Mouse (Mus musculus) midbrain, embryonic 10.5 days (tissue): Measurements from ENCODE around the gene Gal3st4. TPM values are rescaled to one million over a fixed set of nuclear protein-coding genes. Genes with fewer than 3 reads are reported as not detected.

Source experiments
- DNase-seq: peaks from one replicate; pipeline ENCODE4 v3.0.0-alpha.2; 2017; ENCODE audit warnings: low spot score
- H3K27ac ChIP-seq: fragments of 300-500 bp; sonication (generic); replicated peaks from 2 replicates; pipeline ENCODE4 v1.5.1; 2016; ENCODE audit warnings: mild to moderate bottlenecking
- H3K27me3 ChIP-seq: fragments of 300-500 bp; sonication (generic); 2 replicates; pipeline ENCODE4 v1.6.1; 2016; ENCODE audit warnings: low read depth, mild to moderate bottlenecking; ENCODE audit not compliant: poor library complexity, severe bottlenecking
- H3K36me3 ChIP-seq: fragments of 300-500 bp; sonication (generic); 2 replicates; pipeline ENCODE4 v1.6.1; 2016; ENCODE audit warnings: mild to moderate bottlenecking, moderate library complexity
- H3K4me1 ChIP-seq: fragments of 300-500 bp; sonication (generic); 2 replicates; pipeline ENCODE4 v1.6.1; 2016
- H3K4me3 ChIP-seq: fragments of 300-500 bp; sonication (generic); 2 replicates; pipeline ENCODE4 v1.5.1; 2016; ENCODE audit warnings: mild to moderate bottlenecking, moderate library complexity
- H3K9me3 ChIP-seq: fragments of 300-500 bp; sonication (generic); replicated peaks from 2 replicates; pipeline ENCODE4 v1.6.1; 2016; ENCODE audit warnings: mild to moderate bottlenecking
- WGBS: fragments of 180-500 bp; shearing (Covaris S2); methylation state at CpG from one replicate; pipeline ENCODE4 v1.1.7; 2016; 5-methylcytosine and 5-hydroxymethylcytosine counted together
- polyA plus RNA-seq: library from polyadenylated mRNA; unstranded; fragments of >200 nt; fragmentation: Nextera tagmentation; extraction: Ambion mirVana; gene quantifications from 2 replicates; pipeline ENCODE4 v1.2.1, GENCODE M21; 2016

Gal3st4 gene
- polyA plus RNA-seq, 1 experiment from 2014 or later: 7.3 TPM

DNA sequence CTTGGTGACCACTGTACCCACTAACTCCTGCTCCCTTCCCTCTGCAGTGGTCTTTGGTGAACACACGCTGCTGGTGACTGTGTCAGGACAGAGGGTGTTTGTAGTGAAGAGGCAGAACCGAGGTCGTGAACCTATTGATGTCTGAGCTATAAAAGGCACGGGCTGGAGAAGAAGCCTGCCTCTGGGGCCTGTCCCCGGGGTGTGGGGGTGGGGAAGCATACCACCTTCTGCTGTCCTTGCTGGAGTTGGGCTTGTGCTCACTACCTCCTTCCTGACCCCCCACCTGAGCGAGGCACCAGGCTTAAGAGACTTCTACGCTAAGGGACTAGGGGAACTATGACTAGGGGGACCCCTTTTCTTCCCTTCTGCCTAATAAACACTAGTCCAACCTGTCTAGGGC is 13.6 kb downstream of the Gal3st4 start:
- Histone ChIP-seq H3K27ac (no peak overlapping the region), H3K36me3 (peaks cover 56% of the 10 kb centered on the region), H3K9me3 (no peaks in the 10 kb centered on the region), H3K27me3 (no peaks in the 10 kb centered on the region), H3K4me3 (0 out of 2 replicates have a peak overlapping the region, but pooled peaks have one; percentile 2), H3K4me1 (peaks cover 38% of the 10 kb centered on the region)
- 84% methylated on average over 7 of the region's 7 CpGs for WGBS
- no peak for DNase-seq

DNA sequence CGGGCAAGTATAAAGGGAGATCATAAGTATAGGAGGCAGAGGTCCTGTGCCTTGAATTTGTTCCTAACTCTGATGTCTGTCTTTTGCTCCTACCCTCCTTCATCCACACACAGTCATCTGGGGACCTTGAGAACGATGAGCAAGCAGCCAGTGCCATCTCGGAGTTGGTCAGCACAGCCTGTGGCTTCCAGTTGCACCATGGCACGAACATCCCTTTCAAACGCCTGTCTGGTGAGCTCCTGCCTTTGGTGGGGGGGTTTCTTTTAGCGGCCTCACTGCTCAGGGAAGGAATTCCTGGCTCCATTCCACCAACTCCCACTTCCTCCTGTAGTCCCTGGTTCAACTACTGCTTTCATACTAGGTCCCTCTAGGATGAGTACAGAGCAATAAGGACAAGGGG is 14.1 kb downstream of the Gal3st4 start:
- Histone ChIP-seq H3K4me1 (peaks cover 38% of the 10 kb centered on the region), H3K4me3 (no peak overlapping the region), H3K27me3 (no peaks in the 10 kb centered on the region), H3K27ac (no peak overlapping the region), H3K36me3 (peaks cover 56% of the 10 kb centered on the region), H3K9me3 (no peaks in the 10 kb centered on the region)
- no peak for DNase-seq
- 84% methylated on average over 6 of the region's 6 CpGs for WGBS

DNA sequence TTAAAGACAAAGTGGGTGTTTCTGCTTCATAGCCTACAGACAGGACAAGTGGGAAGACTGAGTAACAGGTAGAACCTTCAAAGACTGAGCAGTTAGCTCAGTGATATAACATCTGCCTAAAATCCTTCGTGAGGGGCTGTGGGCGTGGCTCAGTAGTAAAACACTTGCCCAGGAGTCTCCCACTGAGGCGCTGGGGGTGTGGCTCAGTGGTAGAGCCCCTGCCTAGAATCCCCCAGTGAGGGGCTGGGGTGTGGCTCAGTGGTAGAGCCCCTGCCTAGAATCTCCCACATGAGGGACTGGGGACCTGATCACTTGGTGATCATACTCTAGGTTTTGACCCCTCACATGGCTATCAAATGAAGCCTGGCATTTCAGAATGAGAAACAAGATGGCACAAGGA is 14.6 kb downstream of the Gal3st4 start:
- peaks cover 56% of the 10 kb centered on the region for H3K36me3 ChIP-seq
- H3K4me1 ChIP-seq: peaks cover 33% of the 10 kb centered on the region
- no peaks in the 10 kb centered on the region for H3K9me3 ChIP-seq
- H3K27ac ChIP-seq: no peak overlapping the region
- no peaks in the 10 kb centered on the region for H3K27me3 ChIP-seq
- no peak for DNase-seq
- WGBS: 86% methylated on average over 3 of the region's 3 CpGs
- no peak overlapping the region for H3K4me3 ChIP-seq

DNA sequence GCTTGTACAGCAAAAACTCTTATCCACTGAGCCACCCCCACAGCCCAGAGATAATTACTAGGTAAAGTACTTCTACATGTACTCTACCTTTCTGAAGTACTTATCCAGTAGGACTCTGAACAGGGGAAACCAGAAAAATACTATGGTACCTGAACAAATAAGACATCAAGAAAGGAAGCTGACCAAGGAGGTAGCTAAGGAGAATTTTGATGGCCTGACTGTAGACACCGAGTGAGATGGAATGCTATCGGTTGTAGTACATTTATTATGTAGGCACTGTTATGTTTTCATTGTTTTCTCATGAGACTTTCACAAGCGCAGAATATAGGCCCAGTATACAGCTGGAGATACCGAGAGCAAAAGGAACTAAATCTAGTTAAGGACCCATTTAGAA is 15.1 kb downstream of the Gal3st4 start:
- Histone ChIP-seq H3K27ac (no peak overlapping the region), H3K4me1 (peaks cover 28% of the 10 kb centered on the region), H3K36me3 (peaks cover 54% of the 10 kb centered on the region), H3K9me3 (no peaks in the 10 kb centered on the region), H3K27me3 (no peaks in the 10 kb centered on the region), H3K4me3 (no peak overlapping the region)
- 94% methylated on average over 4 of the region's 4 CpGs for WGBS
- DNase-seq: no peak

DNA sequence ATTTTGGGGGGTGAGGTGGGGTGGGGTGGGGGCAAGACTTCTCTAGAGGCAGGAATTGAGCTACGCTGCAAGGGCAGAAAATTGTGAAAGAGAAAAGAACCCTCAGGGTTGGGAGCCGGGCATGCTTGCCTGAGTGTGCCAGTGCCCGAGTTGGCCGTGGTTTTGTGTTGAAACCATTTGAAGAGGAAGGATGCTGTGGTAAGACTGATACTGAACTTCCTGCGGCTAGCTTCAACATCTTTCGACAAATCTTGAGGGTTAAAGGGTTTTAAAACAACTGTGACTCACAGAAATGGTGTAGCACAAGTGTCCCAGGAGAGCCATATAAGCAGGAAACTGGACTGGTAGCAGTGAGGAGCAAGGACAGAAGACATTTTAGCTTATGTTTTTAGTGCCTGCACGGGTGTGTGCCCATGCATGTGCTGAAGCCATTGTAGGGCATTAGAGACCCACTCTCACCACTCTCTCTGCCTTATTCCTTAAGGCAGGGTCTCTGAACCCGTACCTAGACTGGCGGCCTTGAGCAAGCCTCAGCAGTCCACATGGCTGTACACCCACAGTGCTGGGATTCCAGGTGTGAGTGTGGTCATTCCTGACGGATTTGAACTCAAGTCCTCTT is 15.6 kb downstream of the Gal3st4 start:
- Histone ChIP-seq H3K4me1 (peaks cover 23% of the 10 kb centered on the region), H3K4me3 (no peak overlapping the region), H3K27ac (no peak overlapping the region), H3K9me3 (no peaks in the 10 kb centered on the region), H3K27me3 (no peaks in the 10 kb centered on the region), H3K36me3 (peaks cover 49% of the 10 kb centered on the region)
- WGBS: 86% methylated on average over 10 of the region's 10 CpGs
- no peak for DNase-seq

DNA sequence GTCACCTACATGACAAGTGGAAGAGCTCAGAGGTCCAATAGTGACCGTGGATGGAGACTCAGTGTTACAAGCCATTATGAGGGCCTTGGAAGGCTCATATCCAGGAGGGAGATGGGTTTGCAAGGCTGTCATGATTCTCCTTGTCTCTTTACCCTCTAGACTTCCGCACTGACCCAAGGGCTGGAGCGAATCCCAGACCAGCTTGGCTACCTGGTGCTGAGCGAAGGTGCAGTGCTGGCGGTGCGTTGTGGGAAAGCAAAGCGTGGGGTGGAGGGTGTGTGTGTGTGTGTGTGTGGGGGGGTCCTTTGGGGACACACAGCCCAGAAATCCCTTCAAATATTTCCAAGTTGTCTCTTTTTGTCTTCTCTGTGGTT is 16.6 kb downstream of the Gal3st4 start:
- Histone ChIP-seq H3K4me1 (peaks cover 21% of the 10 kb centered on the region), H3K9me3 (0 out of 2 replicates have a peak, but pooled peaks cover 2% of the 10 kb centered on the region), H3K36me3 (peaks cover 39% of the 10 kb centered on the region), H3K27me3 (no peaks in the 10 kb centered on the region), H3K27ac (peak overlapping the region; percentile 84), H3K4me3 (peak overlapping the region; percentile 84)
- DNase-seq: no peak
- 26% methylated on average over 7 of the region's 7 CpGs for WGBS

DNA sequence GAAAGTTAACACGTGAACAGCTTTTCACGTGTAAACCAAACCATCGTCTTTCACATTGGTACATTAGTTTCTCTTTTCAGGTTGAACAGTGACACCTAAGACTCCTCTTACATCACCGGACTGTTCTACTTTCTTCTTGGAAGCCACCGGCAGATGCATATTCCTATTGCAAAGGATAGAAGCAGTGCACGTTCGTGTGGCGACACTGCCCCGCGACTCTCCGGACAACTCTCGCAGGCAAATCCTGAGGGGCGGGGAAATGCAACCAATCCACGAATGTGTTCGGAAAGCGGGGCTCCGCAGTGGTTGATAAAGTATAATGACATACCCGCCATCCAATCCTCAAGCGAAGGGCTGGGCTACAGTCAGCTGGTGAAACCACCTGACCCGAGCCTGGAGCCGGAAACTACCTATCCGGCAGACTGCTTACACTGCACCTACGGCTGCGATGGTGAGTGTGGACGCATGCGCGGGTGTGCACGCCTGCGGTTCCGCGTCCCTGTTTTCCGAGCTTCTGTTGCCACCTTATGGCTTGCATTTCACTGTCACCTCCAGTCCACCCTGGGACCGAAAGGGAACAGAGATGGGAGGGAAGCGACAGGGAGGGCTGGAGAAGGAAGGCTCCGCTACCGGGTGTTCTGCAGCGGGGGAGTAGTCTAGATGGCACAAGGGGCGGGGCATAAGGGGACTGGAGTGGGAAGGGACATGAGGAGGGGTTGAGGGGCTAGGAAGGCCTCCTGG is 17.1 kb downstream of the Gal3st4 start, which contains the start of gene Lamtor4:
TSS of gene Lamtor4 (plus strand) at position 130 of the 741 bp plus-strand sequence.
- WGBS: under 1% methylated on average over 38 of the region's 38 CpGs
- H3K27me3 ChIP-seq: no peaks in the 10 kb centered on the region
- peak within 1 kb of the TSS; percentile 84 for H3K27ac ChIP-seq
- H3K9me3 ChIP-seq: 0 out of 2 replicates have a peak, but pooled peaks cover 3% of the 10 kb centered on the region
- peaks cover 21% of the 10 kb centered on the region for H3K4me1 ChIP-seq
- peak; percentile 91 for DNase-seq
- H3K36me3 ChIP-seq: peaks cover 34% of the 10 kb centered on the region
- peak within 1 kb of the TSS; percentile 84 for H3K4me3 ChIP-seq

DNA sequence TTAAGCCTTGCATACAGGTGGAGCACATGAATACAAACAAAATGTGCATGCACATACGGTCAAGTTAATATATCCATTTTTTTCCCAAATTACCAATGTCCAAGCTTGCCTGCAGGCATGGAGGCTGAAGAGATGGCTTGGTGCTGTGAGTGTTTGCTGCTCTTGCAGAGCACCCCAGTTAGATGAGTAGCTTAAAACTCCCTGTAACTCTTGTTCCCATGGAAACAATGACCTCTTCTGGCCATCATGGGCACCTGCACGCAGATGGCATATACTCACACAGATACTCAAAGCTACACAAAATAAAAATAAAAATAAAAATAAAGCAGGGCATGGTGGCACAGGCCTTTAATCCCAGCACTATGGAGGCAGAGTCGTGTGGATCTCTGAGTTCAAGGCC is 19.6 kb downstream of the Gal3st4 start:
- DNase-seq: no peak
- 91% methylated on average over 3 of the region's 3 CpGs for WGBS

DNA sequence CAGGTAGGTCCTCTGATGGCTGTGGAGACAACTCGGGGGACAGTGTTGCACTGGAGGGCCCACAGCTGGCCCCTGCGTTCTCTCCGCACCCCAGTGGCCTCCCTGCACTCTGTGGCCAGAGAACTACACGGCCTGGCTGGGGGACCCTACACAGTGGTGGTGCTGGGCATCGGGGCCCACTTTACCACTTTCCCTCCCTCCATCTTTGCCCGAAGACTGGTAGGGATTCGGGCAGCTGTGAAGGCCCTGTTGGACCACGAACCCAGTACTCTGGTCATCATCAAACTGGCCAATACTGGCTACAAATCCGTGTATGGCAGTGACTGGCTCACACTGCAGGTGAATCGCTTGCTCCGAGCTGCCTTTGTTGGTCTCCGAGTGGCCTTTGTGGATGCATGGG is 21.5 kb downstream of the Gal3st4 start:
- H3K4me1 ChIP-seq: peaks cover 13% of the 10 kb centered on the region
- DNase-seq: no peak
- H3K36me3 ChIP-seq: no peaks in the 10 kb centered on the region
- 0 out of 2 replicates have a peak, but pooled peaks cover 3% of the 10 kb centered on the region for H3K9me3 ChIP-seq
- H3K4me3 ChIP-seq: no peak overlapping the region
- 86% methylated on average over 12 of the region's 12 CpGs for whole genome bisulfite sequencing
- no peak overlapping the region for H3K27ac ChIP-seq
- no peaks in the 10 kb centered on the region for H3K27me3 ChIP-seq

More for the DNA sequence above, 19.6 kb downstream of the Gal3st4 start:
- no peak overlapping the region for H3K27ac ChIP-seq
- 0 out of 2 replicates have a peak, but pooled peaks cover 3% of the 10 kb centered on the region for H3K9me3 ChIP-seq
- no peaks in the 10 kb centered on the region for H3K27me3 ChIP-seq
- peaks cover 9% of the 10 kb centered on the region for H3K36me3 ChIP-seq
- peaks cover 21% of the 10 kb centered on the region for H3K4me1 ChIP-seq
- no peak overlapping the region for H3K4me3 ChIP-seq

DNA sequence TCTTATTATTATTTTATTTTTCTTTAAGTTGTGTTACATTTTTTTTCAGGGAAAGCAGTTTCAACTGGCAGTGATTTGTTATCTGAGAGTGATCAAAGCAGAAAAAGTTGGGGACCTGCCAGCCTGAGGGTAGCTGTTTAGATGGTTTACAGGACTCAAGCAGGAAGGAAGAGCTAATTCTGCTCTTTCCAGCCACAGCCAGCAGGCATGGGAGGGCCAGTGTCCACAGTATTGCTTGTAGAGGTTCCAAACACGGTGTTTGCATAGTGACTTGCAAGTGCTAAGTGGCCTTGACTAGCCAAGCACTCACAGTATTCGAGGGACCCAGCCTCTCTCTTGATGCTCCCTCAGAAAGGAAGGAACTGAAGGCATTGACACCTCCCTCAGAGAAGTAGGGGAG is 31.1 kb downstream of the Gal3st4 start:
- WGBS: 55% methylated on average over 2 of the region's 2 CpGs
- no peaks in the 10 kb centered on the region for H3K4me1 ChIP-seq
- H3K27me3 ChIP-seq: no peaks in the 10 kb centered on the region

DNA sequence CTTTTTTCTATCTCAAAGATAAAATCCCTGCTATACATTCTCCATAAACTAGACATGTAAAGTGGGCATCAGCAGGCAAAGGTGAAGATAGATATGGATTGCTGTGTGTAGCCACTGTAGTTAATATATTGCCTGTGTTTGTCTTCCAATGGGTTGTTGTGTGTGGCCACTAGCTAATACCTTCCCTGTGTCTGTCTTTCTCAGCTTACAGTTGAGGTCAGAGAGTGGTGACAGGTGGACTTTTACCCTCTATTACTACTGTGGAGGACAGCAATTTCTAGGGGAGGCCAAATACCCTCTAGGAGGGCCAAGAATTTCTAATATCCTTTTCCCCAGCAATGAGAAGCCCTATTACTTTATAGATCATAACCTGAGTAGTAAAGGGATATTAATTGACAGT is 38.4 kb downstream of the Gal3st4 start:
- no peaks in the 10 kb centered on the region for H3K27me3 ChIP-seq
- no peak overlapping the region for H3K27ac ChIP-seq
- no peak for DNase-seq
- H3K4me3 ChIP-seq: no peak overlapping the region
- H3K9me3 ChIP-seq: no peaks in the 10 kb centered on the region
- H3K4me1 ChIP-seq: peaks cover 4% of the 10 kb centered on the region; the same call in 1 of the 2 replicates
- no peaks in the 10 kb centered on the region for H3K36me3 ChIP-seq

More for the DNA sequence above, 31.1 kb downstream of the Gal3st4 start:
- no peak overlapping the region for H3K27ac ChIP-seq
- H3K4me3 ChIP-seq: no peak overlapping the region
- no peaks in the 10 kb centered on the region for H3K36me3 ChIP-seq
- no peaks in the 10 kb centered on the region for H3K9me3 ChIP-seq
- DNase-seq: no peak

DNA sequence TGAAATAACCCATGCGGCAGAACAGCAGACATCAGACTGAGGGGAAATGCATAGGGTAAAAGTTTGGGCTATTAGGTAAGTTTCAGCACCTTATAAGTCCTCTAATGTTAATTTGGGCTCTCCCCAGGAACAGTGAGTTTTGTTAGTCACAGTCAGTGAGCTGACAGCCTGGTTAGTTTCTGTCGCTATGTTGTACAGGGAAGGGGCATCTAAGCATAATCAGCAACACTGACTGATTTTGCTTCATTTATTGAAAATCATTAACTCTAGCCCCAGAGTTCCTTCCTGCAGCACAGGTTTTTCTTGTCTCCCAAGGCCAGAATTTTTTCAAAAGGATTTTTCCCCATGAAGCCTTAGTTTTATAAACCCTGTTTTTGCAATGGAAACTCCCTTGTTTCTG is 38.9 kb downstream of the Gal3st4 start:
- no peaks in the 10 kb centered on the region for H3K27me3 ChIP-seq
- H3K36me3 ChIP-seq: no peaks in the 10 kb centered on the region
- H3K27ac ChIP-seq: no peak overlapping the region
- H3K4me3 ChIP-seq: no peak overlapping the region
- 81% methylated on average over 2 of the region's 2 CpGs for WGBS
- no peaks in the 10 kb centered on the region for H3K9me3 ChIP-seq
- peaks cover 4% of the 10 kb centered on the region; the same call in 1 of the 2 replicates for H3K4me1 ChIP-seq
- DNase-seq: no peak

DNA sequence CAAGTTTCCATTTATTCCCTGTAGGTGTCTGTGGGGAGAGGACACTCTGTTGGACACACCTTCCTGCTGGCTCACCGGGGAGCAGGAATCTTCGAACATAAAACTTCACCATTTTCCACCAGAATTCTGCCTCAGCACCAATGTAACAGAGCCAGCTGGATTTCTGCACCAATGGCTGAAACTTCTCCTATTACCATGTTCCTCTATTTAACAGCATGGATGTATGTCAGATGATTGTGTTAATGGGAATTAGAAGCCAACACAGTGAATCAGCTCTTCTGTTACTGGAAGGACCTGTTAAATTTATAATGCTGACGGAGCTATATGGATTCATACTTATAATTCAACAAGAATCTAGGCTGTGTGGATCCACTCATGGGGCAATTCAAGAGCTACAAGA is 43.1 kb downstream of the Gal3st4 start:
- no peak overlapping the region for H3K4me3 ChIP-seq
- WGBS: 93% methylated on average over 3 of the region's 3 CpGs
- H3K27ac ChIP-seq: no peak overlapping the region
- no peak for DNase-seq
- peaks cover 4% of the 10 kb centered on the region; the same call in 1 of the 2 replicates for H3K4me1 ChIP-seq
- H3K27me3 ChIP-seq: no peaks in the 10 kb centered on the region
- no peaks in the 10 kb centered on the region for H3K9me3 ChIP-seq
- H3K36me3 ChIP-seq: no peaks in the 10 kb centered on the region
